Mouse (Mus musculus): ENCODE results near the gene 1700025G04Rik.

The 1700025G04Rik gene

DNA sequence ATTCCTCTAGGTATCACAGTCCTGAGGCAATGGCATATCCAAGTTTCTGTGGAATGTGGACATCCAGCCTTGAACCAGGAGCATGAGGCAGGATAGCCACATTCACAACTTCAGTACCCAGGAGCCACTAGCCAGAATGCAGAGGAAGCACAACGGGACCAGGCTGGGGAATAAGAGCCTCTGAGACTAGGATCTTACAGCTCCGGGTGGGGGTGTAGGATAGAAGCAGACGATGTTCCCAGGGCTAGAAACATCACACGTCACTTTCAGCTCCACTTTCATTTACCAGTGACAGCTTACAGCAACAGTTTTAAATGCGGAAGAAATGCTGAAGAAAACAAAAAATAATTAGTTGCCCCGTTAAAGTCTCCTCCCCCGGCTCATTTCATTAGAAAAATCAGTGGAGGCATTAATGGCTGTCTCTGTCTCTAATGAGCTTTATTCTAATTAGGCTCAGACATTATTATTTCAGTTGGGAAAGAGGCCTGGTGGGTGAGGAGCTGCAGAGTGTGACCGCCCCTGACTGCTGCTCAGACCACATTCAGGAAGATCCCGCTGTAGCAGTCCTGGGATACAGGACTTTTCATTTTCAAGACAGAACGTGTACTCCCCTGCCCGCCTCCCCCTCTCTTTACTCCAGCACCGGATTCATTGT is 189.1 kb downstream of the 1700025G04Rik start:
- DNase-seq (ENCODE audit: low spot score), result no peak

DNA sequence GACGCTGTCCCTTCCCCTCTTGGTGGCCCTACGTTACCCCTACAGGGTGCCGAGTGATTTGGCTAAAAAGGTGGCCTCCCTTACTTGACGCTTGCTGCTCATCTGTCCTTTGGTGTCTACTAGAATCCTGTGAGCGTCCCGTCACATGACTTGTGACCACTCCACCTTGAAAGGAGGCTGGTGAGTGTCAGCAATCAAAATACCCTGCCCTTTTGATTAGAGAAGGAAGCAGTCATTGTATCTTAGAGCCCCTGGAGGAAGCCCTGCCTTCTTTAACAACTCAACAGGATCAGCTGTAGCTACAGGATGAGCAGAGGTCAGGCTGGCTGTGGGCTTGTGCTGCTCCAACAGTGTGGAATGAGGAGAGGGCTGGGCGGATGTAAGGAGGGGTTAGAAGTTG is 190.0 kb downstream of the 1700025G04Rik start:
- DNase-seq (ENCODE audit: low spot score), result no peak

DNA sequence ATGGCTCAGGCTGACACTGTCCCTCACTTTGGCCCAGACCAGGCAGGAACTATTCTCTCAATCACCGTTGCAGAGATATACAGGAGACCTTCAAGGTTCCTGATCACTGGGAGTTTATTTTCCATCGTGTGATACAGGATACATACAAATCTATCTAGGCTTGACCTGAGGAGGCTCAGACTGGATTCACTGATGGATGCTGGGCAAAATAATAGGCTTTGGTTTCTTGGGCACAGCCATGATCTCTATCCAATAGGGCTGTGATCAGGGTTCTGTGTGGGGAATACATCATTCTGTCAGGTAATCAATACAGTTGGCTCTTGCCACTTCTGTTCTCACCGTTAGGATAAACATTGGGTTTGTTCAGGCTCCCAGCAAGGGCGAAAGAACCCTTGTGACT is 194.5 kb downstream of the 1700025G04Rik start:
- no peak for DNase-seq (ENCODE audit: low spot score)

DNA sequence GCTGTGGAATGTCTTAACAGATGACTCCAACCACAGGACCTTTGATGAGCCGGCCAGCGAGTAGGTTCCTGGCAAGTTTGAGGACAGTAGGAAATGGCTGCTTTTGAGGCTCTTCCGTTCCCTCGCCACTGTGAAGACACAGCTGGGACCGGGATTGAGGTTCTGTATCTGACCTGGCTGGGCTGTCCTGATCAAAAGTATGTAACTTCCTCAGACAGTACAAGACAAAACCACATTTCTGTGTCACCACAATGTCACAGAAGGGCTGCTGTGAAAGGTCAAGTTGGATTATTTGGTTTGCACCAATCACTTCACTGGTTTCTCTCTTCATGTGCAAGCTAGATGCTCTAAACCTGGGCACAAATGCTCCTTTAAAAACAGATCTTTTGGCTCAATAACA is 195.9 kb downstream of the 1700025G04Rik start:
- no peak for DNase-seq (ENCODE audit: low spot score)

DNA sequence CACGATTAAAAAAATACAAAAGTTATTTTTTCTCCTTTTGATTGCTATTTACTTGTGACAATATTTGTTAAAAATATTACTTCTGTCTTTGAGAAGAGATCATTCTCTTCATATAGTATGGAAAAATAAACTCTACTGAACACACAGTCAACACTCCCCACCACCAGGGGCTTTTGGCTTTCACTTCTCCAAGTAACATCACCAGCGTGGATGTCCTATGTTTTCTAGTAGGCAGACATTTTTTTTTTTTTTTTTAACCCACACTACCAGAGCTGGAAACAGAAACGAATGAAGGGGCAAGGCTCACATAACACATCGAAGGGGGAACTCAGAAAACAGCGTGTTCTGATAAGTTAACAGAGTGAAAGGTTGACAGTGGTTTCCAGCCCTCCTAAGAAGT is 197.9 kb downstream of the 1700025G04Rik start:
- no peak for DNase-seq (ENCODE audit: low spot score)

DNA sequence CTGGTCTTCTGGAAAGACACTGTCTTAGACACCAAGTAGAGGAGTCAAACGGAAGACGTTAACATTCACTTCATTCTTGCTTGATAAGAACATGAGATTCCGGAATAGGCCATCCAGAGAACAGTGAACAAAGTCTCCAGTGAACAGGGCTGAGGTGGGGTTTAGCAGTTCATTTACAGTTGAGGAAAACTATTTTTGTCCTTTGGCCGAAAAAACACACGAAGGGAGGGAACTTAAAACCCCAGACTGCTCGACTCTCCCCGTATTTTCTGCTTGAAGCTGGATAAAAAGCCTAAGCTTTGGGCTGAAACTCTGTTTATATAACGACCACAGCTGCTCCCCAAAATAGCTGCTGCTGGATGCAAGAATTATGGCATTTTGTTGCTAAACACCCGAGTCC is 198.7 kb downstream of the 1700025G04Rik start:
- no peak for DNase-seq (ENCODE audit: low spot score)

DNA sequence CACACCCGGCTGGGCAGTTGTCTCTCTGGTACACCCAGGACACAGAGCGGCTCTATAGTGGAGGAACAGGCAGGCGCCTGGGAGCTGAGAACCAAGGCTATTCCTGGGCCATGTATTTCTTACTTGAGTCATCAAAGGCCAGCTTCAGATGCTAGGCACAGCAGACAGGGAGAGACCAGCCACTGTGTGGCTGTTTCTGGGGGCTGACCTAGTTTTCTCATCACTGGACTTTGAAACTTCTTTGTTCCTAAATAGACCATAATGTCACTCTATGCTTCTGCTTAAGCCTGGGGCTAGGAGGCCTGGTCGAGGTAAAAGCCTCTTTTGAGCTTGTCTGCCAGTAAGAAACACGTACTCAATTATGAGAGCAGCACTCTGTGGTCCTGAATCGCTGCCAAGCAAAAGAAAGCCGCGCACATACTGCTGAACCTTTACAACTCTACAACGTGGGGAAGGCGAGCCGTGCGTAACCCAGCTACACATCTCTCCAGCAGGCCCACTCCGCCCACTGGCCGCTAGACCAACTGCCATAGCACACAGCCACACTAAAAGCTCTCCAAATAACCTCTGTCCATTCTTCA is 199.8 kb downstream of the 1700025G04Rik start:
- peak; percentile 41 for DNase-seq (ENCODE audit: low spot score)

DNA sequence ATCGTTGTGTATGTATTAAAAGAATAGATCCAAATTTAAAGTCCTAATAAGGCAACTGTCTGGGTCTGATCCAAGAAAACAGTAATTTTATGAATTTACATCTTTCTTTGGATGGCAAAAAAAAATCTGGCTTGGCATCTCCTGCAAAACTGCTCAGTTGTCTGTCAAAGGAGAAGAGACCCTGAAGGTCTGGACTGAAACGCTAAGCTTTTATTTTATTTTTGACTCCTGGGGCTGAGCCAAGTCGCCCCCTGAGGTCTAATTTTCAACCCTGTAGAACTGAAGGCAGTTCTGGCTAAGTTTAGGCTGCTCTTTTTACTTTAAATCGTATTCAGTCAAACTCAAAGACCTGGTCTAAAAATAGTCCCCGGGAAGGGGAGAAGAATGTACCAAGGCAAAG is 202.3 kb downstream of the 1700025G04Rik start:
- no peak for DNase-seq (ENCODE audit: low spot score)

DNA sequence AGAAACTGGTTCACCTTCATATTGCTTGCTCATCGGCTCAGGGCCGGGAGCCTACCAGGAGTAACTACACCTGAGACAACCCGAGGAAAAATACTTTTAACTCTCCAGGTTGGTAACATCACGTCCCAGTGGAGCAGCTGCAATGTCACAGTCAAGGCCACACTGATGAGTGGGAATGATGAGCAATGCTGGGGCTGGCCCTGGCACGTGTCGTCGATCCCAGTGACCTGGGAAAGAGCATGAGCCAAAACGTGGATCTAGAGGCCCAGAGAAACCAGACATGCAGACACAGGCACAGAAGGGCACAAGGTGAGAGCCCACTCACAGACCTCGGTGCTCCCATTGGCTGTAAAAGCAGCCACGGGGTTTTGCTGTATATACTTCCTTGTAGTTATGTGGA is 202.8 kb downstream of the 1700025G04Rik start:
- DNase-seq (ENCODE audit: low spot score), result no peak

DNA sequence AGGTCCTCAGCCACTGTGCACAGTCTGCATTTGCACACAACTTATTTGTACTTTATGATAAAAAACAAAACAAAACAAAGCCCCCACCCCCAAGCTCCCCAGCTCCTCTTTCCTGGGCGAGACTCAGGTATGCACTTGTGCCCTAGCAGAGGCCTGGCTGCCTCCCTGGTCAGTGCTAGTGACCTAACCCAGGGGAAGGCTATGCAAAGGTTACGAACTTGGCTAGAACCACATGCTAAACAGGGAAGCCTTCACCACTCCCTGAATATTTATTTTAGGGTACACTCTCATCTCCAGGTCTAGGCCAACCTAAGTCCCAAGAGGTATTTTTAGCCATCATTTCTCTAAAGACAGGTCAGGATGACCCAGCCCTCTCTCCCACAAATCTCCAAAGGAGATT is 203.8 kb downstream of the 1700025G04Rik start:
- no peak for DNase-seq (ENCODE audit: low spot score)

DNA sequence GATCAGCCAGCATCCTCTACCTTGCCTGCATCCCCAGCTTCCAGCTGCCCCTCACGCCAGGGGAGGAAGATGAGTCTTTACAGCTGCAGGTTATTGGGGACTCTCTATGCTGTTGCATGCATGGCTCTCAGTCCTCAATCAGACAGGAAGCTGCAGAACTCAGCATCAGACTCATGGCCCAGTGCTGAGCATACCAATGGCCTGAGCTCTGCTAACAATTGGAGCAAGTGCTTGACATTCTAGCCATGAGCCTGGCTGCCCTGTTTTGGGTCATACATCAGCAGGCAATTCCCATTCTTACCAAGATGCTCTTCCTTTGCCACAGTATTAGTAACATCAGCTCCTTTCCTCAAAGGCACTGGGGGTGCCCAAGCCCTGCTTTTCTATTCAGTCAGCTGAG is 208.7 kb downstream of the 1700025G04Rik start:
- DNase-seq (ENCODE audit: low spot score), result no peak

DNA sequence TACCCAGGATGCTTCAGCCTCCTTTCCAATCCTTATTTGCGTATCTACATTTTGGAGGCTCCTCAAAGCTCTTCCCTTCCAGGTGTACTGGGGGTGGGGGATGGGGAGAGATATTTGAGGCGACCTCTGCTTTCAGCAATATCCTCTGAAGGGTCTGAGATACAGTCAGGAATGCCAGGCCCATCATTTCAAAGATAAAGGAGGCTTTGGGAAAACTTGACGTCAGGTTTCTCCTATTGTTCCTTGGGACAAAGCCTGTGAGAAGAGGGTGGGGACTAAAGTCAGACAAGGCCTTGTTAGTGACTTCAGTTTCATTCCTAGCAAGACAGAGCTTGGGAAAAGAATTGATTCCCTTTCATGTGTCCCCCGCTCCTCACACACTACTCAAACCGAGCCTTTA is 209.2 kb downstream of the 1700025G04Rik start:
- DNase-seq (ENCODE audit: low spot score), result no peak

DNA sequence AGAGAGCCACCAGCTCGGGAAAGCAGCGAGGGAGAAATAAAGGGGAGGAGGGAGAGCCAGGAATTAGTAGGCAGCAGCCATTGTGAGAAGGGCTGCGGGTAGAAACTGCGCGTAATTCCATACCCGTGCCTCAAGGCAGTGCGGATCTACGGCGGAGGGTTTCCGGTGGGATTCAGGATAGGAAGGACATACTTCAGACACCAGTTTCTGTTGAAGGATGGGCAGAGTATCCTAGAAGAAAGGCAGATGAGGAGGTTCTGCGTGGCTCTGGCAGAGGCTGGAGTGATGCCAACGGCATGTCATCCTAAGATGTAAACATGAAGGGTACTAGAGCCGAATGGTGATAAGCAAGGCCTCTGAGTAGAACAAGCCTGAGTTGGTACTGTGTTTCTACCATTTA is 210.0 kb downstream of the 1700025G04Rik start:
- DNase-seq (ENCODE audit: low spot score), result no peak

DNA sequence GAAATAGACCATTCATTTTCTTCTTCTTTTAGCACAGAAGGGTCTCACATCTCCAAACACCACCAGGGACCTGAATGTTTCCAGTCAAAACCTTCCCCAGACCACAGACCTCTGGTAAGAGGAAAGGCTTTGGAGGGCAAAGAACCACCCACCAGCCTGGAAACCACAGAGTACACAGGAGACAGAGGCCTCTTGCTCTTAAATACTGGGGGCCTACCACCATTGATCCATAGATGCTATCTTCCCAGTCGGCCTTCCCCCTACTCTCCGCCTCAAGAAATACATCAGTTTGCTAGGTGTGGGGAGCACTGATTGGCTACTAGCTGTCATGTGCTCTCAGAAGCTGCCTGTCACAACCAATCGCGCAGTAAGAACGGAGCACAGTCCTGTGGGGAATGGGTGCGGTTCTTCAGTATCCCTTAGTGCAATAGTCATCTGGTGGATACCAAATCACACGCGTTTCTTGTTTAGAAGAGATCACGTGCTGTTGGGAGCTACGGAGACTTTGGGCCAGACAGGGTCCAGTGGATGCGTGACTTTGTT is 210.5 kb downstream of the 1700025G04Rik start:
- DNase-seq (ENCODE audit: low spot score), result no peak

DNA sequence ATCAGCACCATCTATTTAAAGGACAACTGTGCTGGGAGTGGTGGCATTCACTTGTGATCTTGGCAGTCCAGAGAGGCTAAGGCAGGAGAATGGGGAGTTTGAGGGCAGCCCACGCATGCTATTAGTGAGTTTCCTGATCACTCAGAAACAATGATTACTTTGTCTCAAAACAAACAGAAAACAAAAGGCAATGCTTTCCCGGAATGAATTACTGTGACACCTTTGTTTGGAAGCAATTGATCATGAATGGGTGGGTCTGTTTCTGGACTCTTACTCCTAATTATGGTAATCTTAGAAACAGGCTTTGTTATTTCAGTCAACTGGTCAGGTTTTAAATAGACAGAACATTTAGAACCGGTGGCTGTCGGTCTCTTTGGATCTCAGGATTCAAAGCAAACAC is 211.5 kb downstream of the 1700025G04Rik start:
- DNase-seq (ENCODE audit: low spot score), result no peak

DNA sequence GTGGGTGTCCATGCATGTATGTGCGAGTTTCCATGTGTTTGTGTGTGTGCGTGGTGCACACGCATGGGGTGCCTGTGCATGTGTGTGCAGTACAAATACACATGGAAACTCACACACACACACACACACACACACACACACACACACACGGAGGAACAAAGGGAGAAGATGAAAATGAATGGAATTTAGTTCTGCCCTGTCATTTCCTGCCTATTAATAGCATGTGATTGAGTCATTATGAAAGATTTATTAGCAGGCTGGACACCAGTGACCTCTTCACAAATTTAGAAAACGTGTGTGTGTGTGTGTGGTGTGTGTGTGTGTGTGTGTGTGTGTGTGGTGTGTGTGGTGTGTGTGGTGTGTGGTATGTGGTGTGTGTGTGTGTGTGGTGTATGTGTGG is 217.0 kb downstream of the 1700025G04Rik start:
- no peak for DNase-seq (ENCODE audit: low spot score)

DNA sequence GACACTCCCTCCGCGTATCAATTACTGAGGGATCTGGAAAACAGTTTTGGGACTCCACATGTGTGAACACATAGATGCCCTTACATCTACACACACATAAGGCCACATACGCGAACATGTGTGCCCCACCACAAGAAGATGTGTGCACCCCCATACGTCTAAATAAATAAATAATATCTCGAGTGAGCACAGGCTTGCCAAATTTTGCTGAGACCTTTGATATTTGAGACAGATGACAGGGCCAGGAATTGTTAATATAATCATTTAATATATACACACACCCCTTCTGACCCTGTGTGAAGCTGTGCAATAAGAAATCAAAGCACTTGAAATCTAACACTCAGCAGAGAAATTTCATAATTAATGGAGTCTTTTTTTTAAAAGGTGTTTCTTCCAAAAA is 225.6 kb downstream of the 1700025G04Rik start:
- DNase-seq (ENCODE audit: low spot score), result no peak

DNA sequence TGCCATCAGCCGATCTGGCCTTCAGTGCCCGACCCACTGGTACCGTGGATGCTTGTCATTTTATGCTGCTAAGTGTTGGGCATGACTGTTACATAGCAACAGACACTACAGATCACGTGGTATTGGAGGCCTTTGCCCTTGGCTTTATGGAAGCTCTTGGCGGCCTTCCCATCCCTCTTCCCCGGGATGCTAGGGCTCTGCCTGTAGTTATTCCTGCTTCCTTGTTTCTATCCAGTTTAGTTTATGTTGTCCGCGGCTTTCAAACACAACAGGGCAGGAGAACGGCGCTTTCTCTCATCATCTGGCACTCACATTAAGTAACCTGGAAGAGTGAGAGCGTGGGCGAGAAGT is 226.2 kb downstream of the 1700025G04Rik start:
- DNase-seq (ENCODE audit: low spot score), result no peak

DNA sequence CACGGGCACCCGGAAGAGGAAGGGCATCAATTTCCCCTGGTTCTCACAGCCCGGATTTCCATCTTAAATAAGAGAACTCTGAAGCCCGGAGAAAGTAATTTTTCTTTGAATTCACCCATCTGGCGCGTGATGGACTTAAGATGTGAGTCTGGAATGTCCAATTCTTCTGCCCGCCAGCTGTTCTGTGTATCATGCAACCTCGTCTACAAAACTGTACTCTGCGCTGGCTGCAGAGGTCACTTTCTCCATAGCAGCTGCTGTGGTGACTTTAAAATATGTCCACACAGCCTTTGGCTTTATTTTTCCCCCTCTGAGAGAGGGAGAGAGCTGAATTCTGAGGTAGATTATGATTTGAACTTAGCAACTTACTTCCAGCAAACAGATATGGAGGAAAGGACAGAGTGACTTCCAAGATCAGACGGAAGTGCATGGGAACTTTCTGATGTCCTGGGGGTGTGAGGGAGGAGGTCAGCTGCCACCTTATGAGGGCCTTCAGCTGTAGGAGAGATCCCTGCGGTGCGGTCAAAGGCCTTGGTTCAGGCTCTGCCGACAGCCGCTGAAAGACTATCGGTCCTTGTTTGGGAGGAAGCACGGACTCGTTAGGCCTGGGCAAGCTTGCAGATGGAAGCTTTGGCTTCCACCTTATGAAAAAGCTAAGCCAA is 226.7 kb downstream of the 1700025G04Rik start:
- no peak for DNase-seq (ENCODE audit: low spot score)

DNA sequence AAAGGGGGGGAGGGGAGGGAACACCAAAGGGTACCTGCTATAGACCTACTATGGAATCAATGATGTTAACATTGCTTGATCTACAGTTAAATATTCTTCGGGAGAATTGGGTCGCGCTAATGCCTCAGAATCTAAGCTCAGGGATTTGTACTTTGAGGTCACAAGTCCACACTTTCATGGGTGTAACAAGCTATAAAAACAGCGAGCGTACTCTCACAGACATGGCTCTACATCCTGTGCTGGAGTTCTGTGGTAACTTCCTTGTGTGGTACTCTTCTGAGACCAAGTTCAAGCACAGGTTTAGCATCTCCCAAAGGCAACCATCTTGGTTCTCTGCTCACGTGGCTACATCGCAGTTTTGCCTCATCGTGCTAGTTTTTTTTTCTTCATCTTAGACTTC is 227.8 kb downstream of the 1700025G04Rik start:
- no peak for DNase-seq (ENCODE audit: low spot score)

DNA sequence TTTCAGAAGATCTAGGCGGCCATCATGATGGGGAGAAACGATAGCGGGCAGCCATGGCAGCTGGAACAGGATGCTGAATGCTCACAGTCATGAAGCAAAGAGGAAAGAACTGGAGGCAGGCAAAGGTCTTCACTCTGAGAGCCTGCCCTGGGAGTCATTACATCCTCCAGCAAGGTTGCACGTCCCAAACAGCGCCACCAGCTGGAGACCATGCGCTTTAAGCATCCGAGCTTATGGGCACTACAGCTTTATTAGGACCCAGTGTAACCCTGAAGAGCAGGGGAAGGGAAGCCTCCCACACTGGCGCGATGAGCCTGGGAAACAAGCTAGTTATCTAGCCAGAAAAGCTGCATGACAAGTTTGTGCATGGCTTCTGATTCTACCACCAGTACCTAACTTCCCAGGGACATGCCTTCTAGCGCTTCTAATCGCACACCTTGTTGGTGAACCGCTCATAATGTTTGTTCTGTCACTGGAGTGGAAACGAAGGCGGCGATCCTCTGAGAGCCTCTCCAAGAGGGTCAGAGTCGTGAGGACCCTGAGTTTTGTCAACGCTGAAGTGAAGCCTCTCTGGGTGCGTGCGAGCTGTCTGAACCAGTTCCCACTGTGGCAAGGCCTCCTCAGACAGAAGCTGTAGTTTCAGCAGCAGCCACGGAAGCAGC is 228.5 kb downstream of the 1700025G04Rik start:
- no peak for DNase-seq (ENCODE audit: low spot score)

DNA sequence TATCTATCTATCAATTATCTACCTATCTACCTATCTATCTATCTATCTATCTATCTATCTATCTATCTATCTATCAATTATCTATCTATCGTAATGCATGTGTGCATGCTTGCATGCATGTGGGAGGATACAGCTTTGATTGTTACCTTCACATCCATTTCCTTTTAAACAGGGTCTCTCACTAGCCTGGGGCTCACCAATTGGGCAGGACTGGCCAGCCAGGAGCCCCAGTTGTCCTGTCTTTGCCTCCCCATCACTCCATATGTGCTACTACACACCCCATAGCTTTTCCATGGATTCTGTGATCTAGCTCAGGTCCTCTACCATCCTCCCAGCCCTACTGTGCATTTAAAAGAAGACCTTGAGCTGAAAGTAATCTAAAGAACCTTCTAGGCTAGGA is 231.5 kb downstream of the 1700025G04Rik start:
- no peak for DNase-seq (ENCODE audit: low spot score)

DNA sequence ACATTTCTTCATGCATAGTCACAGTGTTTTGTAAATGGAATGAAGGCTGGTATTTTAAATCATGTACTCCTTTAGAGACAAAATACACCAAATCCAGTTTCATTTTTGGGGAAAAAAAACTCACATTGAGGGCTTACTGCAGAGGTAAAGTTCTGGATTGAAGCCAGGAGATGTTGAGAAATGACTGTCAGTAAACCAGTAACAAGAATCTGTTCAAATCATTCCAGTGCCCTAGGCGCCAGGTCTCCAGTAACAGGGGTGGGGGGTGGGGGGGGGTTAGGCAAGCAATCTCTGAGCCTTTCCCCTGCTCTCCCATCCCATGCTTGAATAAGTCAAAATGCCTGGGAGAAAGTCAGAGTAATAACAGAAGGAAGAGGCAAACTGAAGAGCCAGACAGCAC is 234.4 kb downstream of the 1700025G04Rik start:
- DNase-seq (ENCODE audit: low spot score), result no peak
